Mouse (Mus musculus) heart, postnatal 25 days (tissue): ENCODE measurements around the gene Dst. TPM values are rescaled to one million over a fixed set of nuclear protein-coding genes. Genes with fewer than 3 reads are reported as not detected.

Experiments
- microRNA-seq: library from miRNA; unstranded; fragments of <30 nt; microRNA quantifications from one replicate; pipeline ENCODE4 v1.2.0, GENCODE M21; 2022
- total RNA-seq, 2 experiments: library from RNA; stranded (reverse); gene quantifications; 2 replicates each; pipeline ENCODE4 v1.2.3; 2021

Dst gene
- total RNA-seq, 2 experiments from 2014 or later: 338 to 369 TPM

Small RNA genes within 50 kb of the gene (microRNA-seq; reads per million reads assigned to microRNA genes)
- not detected for gene Mir6896

Other genes with a start within 250 kb of the Dst start
- gene Prim2, start 238.4 kb upstream of the Dst start, total RNA-seq: 1 to 10 TPM; 2.3 to 2.5 TPM
- gene Rab23, start 188.3 kb upstream of the Dst start, total RNA-seq: 1 to 10 TPM; 7.9 to 9.0 TPM
- 10 to 100 TPM; 30.1 to 34.9 TPM for gene Bag2, start 150.4 kb upstream of the Dst start, total RNA-seq
- gene Zfp451, start 93.6 kb upstream of the Dst start, total RNA-seq: 10 to 100 TPM; 13.6 to 16.4 TPM
- gene Bend6, start 409 bp upstream of the Dst start, total RNA-seq: 1 to 10 TPM; 2.3 to 2.4 TPM